Mouse (Mus musculus): ENCODE measurements around the gene Zfp14. TPM values are rescaled to one million over a fixed set of nuclear protein-coding genes. Genes with fewer than 3 reads are reported as not detected.

The Zfp14 gene
- total RNA-seq, 1 experiment from 2014 or later, result 3.6 TPM

DNA sequence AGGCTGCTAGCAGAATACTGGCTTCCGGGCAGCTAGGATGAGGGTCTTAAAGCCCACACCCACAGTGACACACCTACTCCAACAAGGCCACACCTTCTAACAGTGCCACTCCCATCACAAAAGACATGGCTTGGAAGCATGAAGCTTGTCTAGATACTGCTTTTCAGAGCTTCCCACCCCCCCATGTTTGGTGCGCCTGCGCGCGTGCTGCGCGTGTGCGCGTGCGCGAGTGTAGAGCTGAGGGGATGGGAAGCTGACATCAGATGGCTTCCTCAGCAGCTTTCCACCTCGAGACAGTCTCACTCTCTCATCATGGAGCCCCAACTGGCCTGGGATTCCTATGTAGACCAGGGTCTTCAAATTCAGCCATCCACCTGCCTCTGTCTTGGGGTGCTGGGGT is 16.8 kb downstream of the Zfp14 start:
- no peak for ATAC-seq (replicated peaks; ENCODE audit: insufficient number of reproducible peaks, low FRiP score, low TSS enrichment, poor library complexity, severe bottlenecking)

DNA sequence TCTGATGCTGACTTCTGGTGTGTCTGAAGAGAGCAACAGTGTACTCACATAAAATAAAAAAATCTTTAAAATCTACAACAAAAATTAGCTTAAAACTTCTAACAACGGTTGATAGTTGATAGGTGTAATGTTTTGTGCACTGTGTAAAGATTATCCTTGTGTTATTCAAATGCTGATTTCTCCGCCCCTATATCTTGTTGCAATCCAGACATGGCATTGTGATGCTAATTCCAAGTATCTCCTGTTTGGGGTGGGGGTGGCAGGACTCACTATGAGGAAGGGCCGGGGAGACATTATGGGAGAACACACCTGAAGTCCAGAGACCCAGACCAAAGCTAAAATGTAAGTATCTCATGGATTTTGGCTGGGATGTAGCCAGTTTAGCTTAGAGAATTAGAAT is 19.8 kb downstream of the Zfp14 start:
- no peak for ATAC-seq (replicated peaks; ENCODE audit: insufficient number of reproducible peaks, low FRiP score, low TSS enrichment, poor library complexity, severe bottlenecking)

DNA sequence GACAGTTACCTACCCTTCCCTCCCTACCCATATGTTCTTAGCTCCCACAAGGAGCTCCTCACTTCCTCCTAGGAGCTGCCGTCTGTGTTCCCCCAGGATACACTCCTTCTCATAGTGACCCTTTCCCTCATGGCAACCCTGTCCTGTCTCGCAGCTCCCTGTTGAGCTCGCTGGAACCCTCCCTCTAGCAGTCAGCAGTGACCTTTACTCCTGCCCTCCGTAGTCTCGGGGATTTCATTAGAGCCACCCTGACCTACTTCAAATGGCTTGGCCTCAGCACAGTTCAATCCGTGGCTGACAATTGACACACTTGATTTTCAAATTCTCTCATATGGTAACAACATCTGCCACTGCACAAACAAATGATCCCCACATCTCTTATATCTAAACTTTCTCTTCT is 20.5 kb downstream of the Zfp14 start:
- no peak for ATAC-seq (replicated peaks; ENCODE audit: insufficient number of reproducible peaks, low FRiP score, low TSS enrichment, poor library complexity, severe bottlenecking)

GRCm38 (mm10) chr7:30028572-30028971 is 22.6 kb downstream of the Zfp14 start:
- ATAC-seq (replicated peaks; ENCODE audit: insufficient number of reproducible peaks, low FRiP score, low TSS enrichment, poor library complexity, severe bottlenecking), result no peak

DNA sequence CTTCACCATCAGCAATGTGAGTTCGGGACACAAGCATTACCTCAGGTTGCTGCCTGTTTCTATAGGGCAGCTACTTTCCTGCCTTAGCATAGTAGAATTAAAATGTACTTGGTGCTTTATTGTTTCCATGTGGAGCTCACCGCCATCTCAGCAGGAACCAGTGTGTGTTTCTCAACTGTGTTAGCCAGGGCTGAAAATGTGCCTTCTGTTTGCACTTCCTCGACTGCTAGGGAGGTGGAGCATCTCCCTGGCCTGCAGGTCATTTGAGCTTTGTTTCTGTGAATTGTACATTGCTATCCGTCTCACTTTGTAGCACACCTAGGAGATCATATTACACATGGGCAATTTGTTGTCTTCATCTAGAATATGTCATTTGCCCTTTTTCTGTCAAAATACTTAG is 23.8 kb downstream of the Zfp14 start:
- ATAC-seq (replicated peaks; ENCODE audit: insufficient number of reproducible peaks, low FRiP score, low TSS enrichment, poor library complexity, severe bottlenecking), result no peak

DNA sequence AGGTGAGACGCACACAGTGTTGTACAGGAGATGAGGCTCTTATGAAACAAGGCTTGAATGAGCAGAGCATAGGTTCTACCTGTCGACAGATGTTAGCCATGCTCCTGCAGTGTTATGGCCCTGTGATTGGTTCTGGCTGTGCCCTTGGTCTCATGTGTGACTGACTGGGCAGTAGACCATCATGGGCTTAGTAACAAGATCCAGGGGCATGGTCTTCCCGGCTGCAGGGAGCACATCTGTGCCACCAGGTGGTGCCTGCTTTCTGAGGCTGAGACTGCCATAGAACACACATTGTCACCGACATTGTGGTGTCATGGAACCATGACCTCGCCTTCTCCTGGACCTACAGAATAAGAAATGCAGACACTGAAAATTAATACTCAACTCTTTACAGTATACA is 25.8 kb downstream of the Zfp14 start:
- no peak for ATAC-seq (replicated peaks; ENCODE audit: insufficient number of reproducible peaks, low FRiP score, low TSS enrichment, poor library complexity, severe bottlenecking)

DNA sequence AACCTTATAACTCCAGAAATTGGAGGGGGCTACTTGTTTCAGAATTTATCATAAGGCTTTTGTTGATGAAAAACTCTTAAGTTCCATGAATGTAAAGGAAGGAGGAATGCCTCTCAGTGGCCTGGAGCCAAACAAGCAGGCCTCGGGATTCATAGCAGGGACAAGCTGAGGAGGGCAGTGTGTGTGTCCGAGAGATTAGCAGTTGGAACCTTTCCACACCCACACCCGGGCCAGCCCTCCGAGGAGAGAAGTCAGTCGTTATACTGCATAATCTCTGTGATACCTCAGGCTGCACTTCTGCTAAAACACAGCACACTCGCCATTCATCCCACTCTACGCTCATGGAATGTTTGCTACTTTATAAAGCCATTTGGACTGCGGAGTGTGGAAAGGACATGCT is 27.4 kb downstream of the Zfp14 start:
- no peak for ATAC-seq (replicated peaks; ENCODE audit: insufficient number of reproducible peaks, low FRiP score, low TSS enrichment, poor library complexity, severe bottlenecking)

- ATAC-seq (replicated peaks; ENCODE audit: insufficient number of reproducible peaks, low FRiP score, low TSS enrichment, poor library complexity, severe bottlenecking), result no peak
Measured at GRCm38 (mm10) chr7:30023324-30023723, 27.9 kb downstream of the Zfp14 start.

- ATAC-seq (replicated peaks; ENCODE audit: insufficient number of reproducible peaks, low FRiP score, low TSS enrichment, poor library complexity, severe bottlenecking), result no peak
Measured at GRCm38 (mm10) chr7:30019543-30019942, 31.6 kb downstream of the Zfp14 start.

DNA sequence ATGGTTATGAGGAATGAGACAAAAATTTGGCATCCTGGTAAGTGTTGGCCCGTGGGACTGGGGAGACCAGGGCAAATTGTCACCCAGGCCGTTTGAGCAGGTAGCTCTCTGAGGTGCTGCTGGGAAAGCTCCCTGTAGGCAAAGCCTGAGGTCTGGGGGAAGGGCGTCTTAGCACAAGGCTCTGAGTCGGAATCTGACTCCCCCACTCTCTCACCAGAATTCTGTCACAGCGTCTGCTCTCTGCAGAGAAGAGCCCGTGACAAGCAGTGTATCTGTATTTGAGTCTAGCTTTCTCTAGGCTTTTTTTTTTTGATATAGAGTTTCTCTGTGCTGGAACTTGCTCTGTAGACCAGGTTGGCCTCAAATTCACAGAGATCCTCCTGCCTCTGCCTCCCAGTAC is 34.0 kb downstream of the Zfp14 start:
- ATAC-seq (replicated peaks; ENCODE audit: insufficient number of reproducible peaks, low FRiP score, low TSS enrichment, poor library complexity, severe bottlenecking), result no peak

- 0 out of 2 replicates have a peak, but pooled peaks have one; percentile 31 for ATAC-seq (replicated peaks; ENCODE audit: insufficient number of reproducible peaks, low FRiP score, low TSS enrichment, poor library complexity, severe bottlenecking)
Measured at GRCm38 (mm10) chr7:30012956-30013363, 38.2 kb downstream of the Zfp14 start.

- ATAC-seq (replicated peaks; ENCODE audit: insufficient number of reproducible peaks, low FRiP score, low TSS enrichment, poor library complexity, severe bottlenecking), result no peak
Measured at GRCm38 (mm10) chr7:30010551-30011195, 40.5 kb downstream of the Zfp14 start.

GRCm38 (mm10) chr7:30009321-30010085 is 41.7 kb downstream of the Zfp14 start:
- no peak for ATAC-seq (replicated peaks; ENCODE audit: insufficient number of reproducible peaks, low FRiP score, low TSS enrichment, poor library complexity, severe bottlenecking)

DNA sequence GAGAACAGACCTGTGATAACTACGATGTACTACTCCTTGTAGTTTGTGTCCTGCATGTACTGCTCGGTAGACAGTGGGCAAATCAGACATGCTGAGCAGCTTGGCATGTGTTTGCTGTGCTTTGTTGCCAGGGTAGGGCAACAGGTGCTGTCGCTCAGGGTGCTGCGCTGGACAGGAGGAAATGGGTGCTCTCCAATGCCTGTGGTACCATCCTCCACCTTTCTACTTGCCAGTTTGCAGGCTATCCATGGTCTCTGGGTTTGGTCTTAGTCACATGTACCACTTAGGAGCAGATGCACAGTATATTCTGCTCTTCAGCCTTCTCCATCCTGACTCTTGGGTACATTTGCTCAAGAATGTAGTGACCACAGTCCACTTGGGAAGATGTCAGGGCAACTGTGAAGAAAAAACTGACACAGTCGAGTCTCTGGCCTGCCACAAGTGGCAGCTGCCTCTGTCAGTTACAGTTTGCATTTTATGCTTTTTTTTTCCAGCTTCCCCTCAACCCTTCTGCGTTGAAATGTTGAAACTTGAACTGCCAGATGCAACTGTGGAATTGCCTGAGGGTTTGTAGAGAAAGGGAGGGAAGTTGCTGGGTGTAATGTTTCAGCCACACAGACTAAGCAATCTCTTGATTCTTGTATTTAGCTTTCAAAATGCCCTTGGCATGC is 43.0 kb downstream of the Zfp14 start:
- ATAC-seq (replicated peaks; ENCODE audit: insufficient number of reproducible peaks, low FRiP score, low TSS enrichment, poor library complexity, severe bottlenecking), result no peak; the same call in 1 of the 2 replicates

- ATAC-seq (replicated peaks; ENCODE audit: insufficient number of reproducible peaks, low FRiP score, low TSS enrichment, poor library complexity, severe bottlenecking), result no peak
Measured at GRCm38 (mm10) chr7:30007601-30008000, 43.6 kb downstream of the Zfp14 start.

- ATAC-seq (replicated peaks; ENCODE audit: insufficient number of reproducible peaks, low FRiP score, low TSS enrichment, poor library complexity, severe bottlenecking), result no peak
Measured at GRCm38 (mm10) chr7:30000601-30001000, 50.6 kb downstream of the Zfp14 start.

DNA sequence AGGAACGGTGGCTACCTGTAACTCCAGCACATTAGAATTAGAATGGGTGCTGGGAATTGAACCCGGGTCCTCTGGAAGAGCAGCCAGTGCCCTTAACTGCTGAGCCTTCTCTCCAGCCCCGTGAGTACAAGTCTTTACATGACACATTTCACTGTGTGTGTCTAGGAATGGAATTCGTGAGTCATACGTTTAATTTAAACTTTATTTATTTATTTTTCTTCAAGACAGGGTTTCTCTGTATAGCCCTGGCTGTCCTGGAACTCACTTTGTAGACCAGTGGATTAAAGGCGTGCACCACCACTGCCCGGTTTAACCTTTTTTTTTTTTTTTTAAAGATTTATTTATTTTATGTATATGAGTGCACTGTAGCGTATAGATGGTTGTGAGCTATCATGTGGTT is 56.0 kb downstream of the Zfp14 start:
- no peak for ATAC-seq (replicated peaks; ENCODE audit: insufficient number of reproducible peaks, low FRiP score, low TSS enrichment, poor library complexity, severe bottlenecking)

DNA sequence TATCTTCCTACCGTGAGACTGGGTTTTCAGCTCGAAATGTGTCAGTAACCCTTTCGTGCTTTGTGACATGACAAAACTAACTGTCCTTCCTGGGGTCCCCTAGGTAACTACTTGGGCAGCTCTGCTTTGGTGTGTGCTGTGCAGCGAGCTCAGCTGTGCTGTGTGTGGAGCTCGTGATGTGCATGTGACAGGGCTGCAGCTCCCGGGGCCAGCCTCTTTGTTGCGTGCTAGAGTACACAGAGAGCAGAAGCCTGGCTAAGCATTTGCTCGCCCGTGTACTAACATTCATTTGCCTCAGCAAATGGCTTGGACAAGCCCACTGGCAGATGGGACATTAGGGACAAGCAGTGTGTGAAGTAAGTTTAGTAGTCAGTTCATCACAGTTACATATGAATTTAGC is 57.8 kb downstream of the Zfp14 start:
- no peak for ATAC-seq (replicated peaks; ENCODE audit: insufficient number of reproducible peaks, low FRiP score, low TSS enrichment, poor library complexity, severe bottlenecking)

DNA sequence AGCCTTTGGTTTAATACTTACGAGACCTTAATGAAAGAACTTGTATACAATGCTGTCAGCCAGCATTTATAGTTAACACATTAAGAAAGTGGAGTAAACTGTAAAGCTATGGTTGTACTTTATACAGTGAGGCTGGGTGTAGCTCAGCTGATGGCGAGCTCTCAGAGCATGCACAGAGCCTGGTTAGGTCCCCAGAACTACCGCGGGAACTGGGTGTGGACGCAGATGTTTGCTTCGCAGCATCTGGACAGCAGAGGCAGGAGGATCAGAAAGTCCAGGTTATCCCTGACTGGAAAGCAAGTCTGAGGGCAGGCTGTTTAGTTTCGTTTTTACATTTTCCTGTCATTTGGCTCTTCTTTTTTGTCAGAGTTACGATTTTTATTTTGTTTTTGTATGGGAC is 58.5 kb downstream of the Zfp14 start:
- no peak for ATAC-seq (replicated peaks; ENCODE audit: insufficient number of reproducible peaks, low FRiP score, low TSS enrichment, poor library complexity, severe bottlenecking)

- no peak for ATAC-seq (replicated peaks; ENCODE audit: insufficient number of reproducible peaks, low FRiP score, low TSS enrichment, poor library complexity, severe bottlenecking)
Measured at GRCm38 (mm10) chr7:29989031-29989430, 62.1 kb downstream of the Zfp14 start.

All from monocyte, adult 5-6 weeks (primary cell).